Mouse (Mus musculus) liver, adult 10 weeks (tissue): ENCODE data around the gene B4galnt4. TPM values are rescaled to one million over a fixed set of nuclear protein-coding genes. Genes with fewer than 3 reads are reported as not detected.

Experiments used
- polyA plus RNA-seq: library from polyadenylated mRNA; stranded (reverse); fragments of 350-450 nt; fragmentation: Illumina TruSeq; extraction: RNeasy Lipid Tissue Mini Kit (QIAGEN cat#74804); gene quantifications from one replicate; pipeline ENCODE4 v1.2.3, GENCODE M21; 2014; ENCODE audit warnings: low read depth, low replicate concordance

Gene B4galnt4
- not detected for polyA plus RNA-seq

DNA sequence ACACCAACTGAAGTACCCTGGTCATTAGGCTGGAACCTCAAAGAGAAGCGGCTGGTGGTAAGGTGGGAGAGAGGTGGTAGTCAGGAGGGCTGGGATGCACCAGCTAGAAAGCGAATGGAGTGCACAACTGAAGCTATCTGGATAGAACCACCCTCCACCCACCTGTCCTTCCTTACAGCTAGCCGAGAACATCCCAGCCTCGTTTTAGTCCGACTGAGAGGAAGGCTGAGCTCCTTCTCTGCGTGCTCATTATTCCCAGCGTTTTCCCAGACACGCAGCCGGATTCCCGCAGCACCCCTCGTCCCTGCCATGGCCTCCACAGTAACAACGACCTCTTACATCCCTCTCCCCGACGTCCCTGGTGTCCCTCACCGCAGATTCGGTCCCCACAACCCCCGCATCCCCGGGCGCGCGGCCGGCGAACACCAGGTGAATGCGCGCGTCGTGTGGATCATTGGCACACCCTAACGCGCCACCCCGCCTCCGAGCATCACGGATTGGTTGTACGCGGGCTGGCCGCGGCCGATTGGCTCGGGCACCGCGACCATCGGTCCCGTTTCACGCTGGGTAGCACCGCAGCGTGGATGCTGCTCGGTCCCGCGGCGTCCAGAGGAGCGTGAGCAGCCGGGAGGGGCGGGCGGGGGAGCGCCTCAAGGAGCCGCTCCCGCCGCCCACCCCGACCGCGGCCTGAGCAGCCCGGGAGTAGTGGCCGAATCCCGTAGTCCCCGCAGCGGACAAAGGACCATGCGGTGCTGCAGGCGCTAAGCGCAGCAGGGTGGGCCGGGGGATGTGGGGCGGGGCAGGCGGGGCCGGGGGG is at the start of gene B4galnt4:
Gene B4galnt4, plus strand, starts transcription at position 679 of the 817 bp plus-strand sequence.

DNA sequence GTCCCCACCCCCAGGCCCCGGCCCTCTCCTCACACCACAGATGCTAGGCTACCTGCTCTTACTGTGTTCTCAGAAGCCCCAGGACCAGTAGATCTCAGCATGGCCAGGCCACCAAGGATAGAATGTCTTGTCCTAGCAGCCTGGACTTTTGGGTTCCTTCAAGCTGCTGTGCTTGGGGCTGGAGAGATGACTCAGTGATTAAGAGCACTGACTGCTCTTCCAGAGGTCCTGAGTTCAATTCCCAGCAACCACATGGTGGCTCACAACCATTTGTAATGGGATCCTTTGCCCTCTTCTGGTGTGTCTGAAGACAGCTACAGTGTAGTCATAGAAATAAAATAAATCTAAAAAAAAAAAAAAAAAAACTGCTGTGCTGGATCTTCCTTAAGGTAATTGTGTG is 43.1 kb upstream of the B4galnt4 start, which contains the start of gene Ifitm6:
Gene Ifitm6, minus strand, starts transcription at position 101 of the 400 bp plus-strand sequence.

GRCm38 (mm10) chr7:141028831-141029230 is 32.1 kb upstream of the B4galnt4 start, which contains the start of gene Gm17387:
Gm17387 (plus strand) TSS chr7:141029131.

DNA sequence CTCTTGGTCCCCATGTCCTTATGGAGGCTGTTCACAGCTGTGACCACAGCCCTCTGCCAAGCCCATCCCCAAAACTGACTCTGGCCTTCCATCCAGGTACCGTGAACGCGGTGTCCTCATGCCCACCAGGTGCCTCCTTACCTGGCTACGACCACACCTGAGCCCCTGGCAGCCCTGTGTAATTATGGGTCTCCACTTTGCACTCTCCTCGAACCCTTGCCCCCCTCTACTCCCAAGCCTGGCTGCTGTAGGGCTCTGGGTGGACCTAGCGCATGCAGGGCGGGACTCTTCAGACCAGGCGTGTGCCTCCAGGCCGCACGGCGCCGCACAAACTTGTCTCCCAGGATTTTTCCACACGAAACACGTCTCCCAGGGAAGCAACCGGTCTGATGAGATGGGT is 16.9 kb downstream of the B4galnt4 start, which contains the start of gene Pkp3:
Gene Pkp3, plus strand, starts transcription at position 378 of the 400 bp plus-strand sequence.

GRCm38 (mm10) chr7:141099911-141100691 is 39.2 kb downstream of the B4galnt4 start, which contains the start of gene Sigirr:
Sigirr (minus strand) TSS chr7:141100572.

GRCm38 (mm10) chr7:141117636-141118035 is 56.7 kb downstream of the B4galnt4 start, which contains the start of gene Ano9:
Ano9 (minus strand) TSS chr7:141117806.

Other genes with a start within 250 kb of the B4galnt4 start
- 0.66 TPM for gene Zfp941, start 238.9 kb upstream of the B4galnt4 start, polyA plus RNA-seq
- gene Urah, start 226.1 kb upstream of the B4galnt4 start, polyA plus RNA-seq, result 287 TPM
- not detected for gene Scgb1c1, start 215.6 kb upstream of the B4galnt4 start, polyA plus RNA-seq
- not detected for gene Odf3, start 213.3 kb upstream of the B4galnt4 start, polyA plus RNA-seq
- gene Gm45785, start 204.8 kb upstream of the B4galnt4 start, polyA plus RNA-seq, result not detected
- 4.3 TPM for gene Ric8a, start 204.1 kb upstream of the B4galnt4 start, polyA plus RNA-seq
- gene Bet1l, start 203.5 kb upstream of the B4galnt4 start, polyA plus RNA-seq, result 1.4 TPM
- gene Psmd13, start 179.1 kb upstream of the B4galnt4 start, polyA plus RNA-seq, result 89.2 TPM
- gene Sirt3, start 178.8 kb upstream of the B4galnt4 start, polyA plus RNA-seq, result 15.2 TPM
- gene Cox8b, start 160.7 kb upstream of the B4galnt4 start, polyA plus RNA-seq, result not detected
- 20.5 TPM for gene Nlrp6, start 140.2 kb upstream of the B4galnt4 start, polyA plus RNA-seq
- 2.3 TPM for gene Pgghg, start 119.7 kb upstream of the B4galnt4 start, polyA plus RNA-seq
- gene Ifitm5, start 110.8 kb upstream of the B4galnt4 start, polyA plus RNA-seq, result not detected
- gene Gm45717, start 105.2 kb upstream of the B4galnt4 start, polyA plus RNA-seq, result not detected
- 135 TPM for gene Ifitm2, start 105.1 kb upstream of the B4galnt4 start, polyA plus RNA-seq
- gene Ifitm1, start 93.9 kb upstream of the B4galnt4 start, polyA plus RNA-seq, result 4.2 TPM
- gene Ifitm3, start 50.3 kb upstream of the B4galnt4 start, polyA plus RNA-seq, result 163 TPM
- 2.6 TPM for gene Ifitm6, start 43.2 kb upstream of the B4galnt4 start, polyA plus RNA-seq
- not detected for gene Gm17387, start 32.0 kb upstream of the B4galnt4 start, polyA plus RNA-seq
- not detected for gene Pkp3, start 17.1 kb downstream of the B4galnt4 start, polyA plus RNA-seq
- 1.6 TPM for gene Sigirr, start 39.5 kb downstream of the B4galnt4 start, polyA plus RNA-seq
- not detected for gene Ano9, start 56.7 kb downstream of the B4galnt4 start, polyA plus RNA-seq
- 7.0 TPM for gene Ptdss2, start 61.3 kb downstream of the B4galnt4 start, polyA plus RNA-seq
- 5.3 TPM for gene Rnh1, start 111.8 kb downstream of the B4galnt4 start, polyA plus RNA-seq
- 8.3 TPM for gene Hras, start 132.9 kb downstream of the B4galnt4 start, polyA plus RNA-seq
- gene Lrrc56, start 133.1 kb downstream of the B4galnt4 start, polyA plus RNA-seq, result 0.37 TPM
- 0.37 TPM for gene Lmntd2, start 153.0 kb downstream of the B4galnt4 start, polyA plus RNA-seq
- 3.6 TPM for gene Rassf7, start 154.8 kb downstream of the B4galnt4 start, polyA plus RNA-seq
- gene Phrf1, start 167.7 kb downstream of the B4galnt4 start, polyA plus RNA-seq, result 6.0 TPM
- gene Irf7, start 205.4 kb downstream of the B4galnt4 start, polyA plus RNA-seq, result 32.2 TPM
- gene Cdhr5, start 215.7 kb downstream of the B4galnt4 start, polyA plus RNA-seq, result 14.3 TPM
- not detected for gene Sct, start 218.0 kb downstream of the B4galnt4 start, polyA plus RNA-seq
- not detected for gene Drd4, start 230.9 kb downstream of the B4galnt4 start, polyA plus RNA-seq